Mouse (Mus musculus): Measurements from ENCODE around the gene Mymx. TPM values are rescaled to one million over a fixed set of nuclear protein-coding genes. Genes with fewer than 3 reads are reported as not detected.
A peak's percentile ranks its signal among the peaks of the same experiment; 100 is the strongest.
"Not testable (repeated sequence)": the region's sequence is repeated elsewhere in the genome, so short reads cannot be mapped to it uniquely, and the experiment has no call there.

The Mymx gene
- polyA plus RNA-seq, 1 experiment from 2014 or later = 6.8 TPM

DNA sequence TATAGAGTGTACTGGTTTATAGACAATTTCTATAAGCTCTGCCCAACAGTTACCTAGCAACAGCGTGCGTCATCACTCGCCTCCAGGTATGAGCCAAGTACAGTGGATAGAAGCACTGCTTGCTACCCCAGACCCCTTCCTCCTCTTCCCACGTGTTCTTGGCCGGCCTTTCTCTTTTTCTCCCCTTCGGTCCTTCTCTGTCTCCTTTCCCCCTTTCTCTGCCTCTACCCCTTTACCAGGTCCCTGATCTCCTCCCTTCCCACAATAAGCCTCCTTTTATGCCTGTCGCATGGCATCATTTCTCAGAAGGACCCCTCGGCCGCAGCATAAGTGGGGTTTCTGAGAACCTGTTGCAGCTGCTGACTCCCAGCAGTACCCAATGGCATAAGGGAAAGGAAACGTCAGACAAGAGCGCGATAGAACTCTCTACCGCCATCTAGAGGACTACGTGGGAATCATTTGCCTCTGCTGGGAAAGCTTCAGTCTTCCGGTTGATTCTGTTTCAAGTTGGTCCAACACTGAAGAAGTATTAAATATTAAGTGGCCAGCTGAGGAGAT is 24.8 kb upstream of the Mymx start:
- H3K4me2 ChIP-seq (replicated peaks) = peak overlapping the region; percentile 36; the same call in 1 of the 2 replicates
- H3K27me3 ChIP-seq (replicated peaks) = no peaks in the 10 kb centered on the region
- WGBS = 31% methylated on average over 15 of the region's 15 CpGs
- no peak overlapping the region for H3K27ac ChIP-seq
- no peaks in the 10 kb centered on the region for H3K9me3 ChIP-seq
- H3K36me3 ChIP-seq = no peaks in the 10 kb centered on the region
- H3K4me1 ChIP-seq = peaks cover 9% of the 10 kb centered on the region; the same call in 1 of the 2 replicates
- H3K9ac ChIP-seq = no peak overlapping the region
- no peak; the same call in 1 of the 2 replicates for ATAC-seq (ENCODE audit: low FRiP score, low read depth)
- H3K4me3 ChIP-seq = no peak overlapping the region

DNA sequence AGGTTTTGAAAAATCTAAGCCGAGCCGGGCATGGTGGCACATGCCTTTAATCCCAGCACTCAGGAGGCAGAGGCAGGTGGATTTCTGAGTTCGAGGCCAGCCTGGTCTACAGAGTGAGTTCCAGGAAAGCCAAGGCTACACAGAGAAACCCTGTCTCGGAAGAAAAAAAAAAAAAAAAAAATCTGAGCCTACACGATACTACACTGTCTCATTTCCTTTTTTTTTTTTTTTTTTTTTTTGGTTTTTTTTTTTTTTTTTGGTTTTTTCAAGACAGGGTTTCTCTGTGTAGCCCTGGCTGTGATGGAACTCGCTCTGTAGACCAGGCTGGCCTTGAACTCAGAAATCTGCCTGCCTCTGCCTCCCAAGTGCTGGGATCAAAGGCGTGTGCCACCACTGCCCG is 21.5 kb upstream of the Mymx start:
- H3K36me3 ChIP-seq; ATAC-seq (ENCODE audit: low FRiP score, low read depth); H3K27ac ChIP-seq; H3K4me3 ChIP-seq; H3K9ac ChIP-seq; H3K9me3 ChIP-seq; H3K27me3 ChIP-seq (replicated peaks); H3K4me2 ChIP-seq (replicated peaks): not testable (repeated sequence)
- H3K4me1 ChIP-seq = peaks cover 11% of the 10 kb centered on the region; the same call in 1 of the 2 replicates
- 91% methylated on average over 8 of the region's 8 CpGs for WGBS

DNA sequence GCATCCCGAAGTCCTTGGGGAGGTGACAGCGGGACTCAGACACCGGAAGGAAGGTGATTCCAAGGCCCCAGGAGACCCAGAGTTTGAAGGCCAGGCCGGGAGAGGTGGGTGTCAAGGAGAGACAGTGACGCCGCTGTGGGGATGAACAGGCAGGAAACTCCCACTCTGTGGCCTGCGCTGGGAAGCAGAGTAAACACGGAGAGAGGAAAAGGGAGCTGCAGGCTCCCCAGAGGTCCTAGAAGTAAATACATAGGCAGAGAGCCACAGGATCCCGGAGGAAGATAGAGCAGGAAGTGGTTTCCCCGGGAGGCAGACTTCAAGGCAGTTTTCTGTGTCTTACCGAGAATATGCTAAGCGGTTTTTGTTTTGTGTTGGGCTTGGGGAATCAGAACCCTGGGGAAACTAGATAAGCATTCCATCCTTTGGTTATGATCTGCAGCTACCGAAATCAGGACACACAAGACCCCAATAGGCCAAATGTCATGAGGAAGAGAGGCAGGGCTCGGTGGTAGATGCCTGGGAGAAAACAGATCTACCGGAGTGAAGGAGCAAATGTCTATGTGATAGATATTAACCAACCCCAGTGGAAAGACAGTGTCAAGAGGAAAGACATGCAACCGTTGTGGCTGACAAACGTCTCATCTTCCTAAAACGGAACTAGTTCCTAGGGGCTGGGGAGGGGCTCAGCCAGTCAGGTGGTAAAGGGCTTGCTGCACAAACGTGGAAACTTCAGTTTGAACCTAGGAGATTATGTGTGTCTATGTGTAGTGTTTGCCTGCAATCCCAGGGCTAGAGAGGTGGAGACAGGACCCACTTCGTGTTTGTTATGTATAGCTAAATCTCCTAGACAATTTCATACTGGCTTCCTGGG is 17.7 kb upstream of the Mymx start:
- Histone ChIP-seq H3K4me1 (peaks cover 11% of the 10 kb centered on the region; the same call in 1 of the 2 replicates), H3K36me3 (no peaks in the 10 kb centered on the region), H3K27ac (no peak overlapping the region), H3K9me3 (no peaks in the 10 kb centered on the region), H3K4me3 (no peak overlapping the region), H3K9ac (0 out of 2 replicates have a peak overlapping the region, but pooled peaks have one; percentile 33), H3K27me3 (replicated peaks) (no peaks in the 10 kb centered on the region), H3K4me2 (replicated peaks) (peak overlapping the region; percentile 51)
- no peak for ATAC-seq (ENCODE audit: low FRiP score, low read depth)
- WGBS = 32% methylated on average over 20 of the region's 20 CpGs

DNA sequence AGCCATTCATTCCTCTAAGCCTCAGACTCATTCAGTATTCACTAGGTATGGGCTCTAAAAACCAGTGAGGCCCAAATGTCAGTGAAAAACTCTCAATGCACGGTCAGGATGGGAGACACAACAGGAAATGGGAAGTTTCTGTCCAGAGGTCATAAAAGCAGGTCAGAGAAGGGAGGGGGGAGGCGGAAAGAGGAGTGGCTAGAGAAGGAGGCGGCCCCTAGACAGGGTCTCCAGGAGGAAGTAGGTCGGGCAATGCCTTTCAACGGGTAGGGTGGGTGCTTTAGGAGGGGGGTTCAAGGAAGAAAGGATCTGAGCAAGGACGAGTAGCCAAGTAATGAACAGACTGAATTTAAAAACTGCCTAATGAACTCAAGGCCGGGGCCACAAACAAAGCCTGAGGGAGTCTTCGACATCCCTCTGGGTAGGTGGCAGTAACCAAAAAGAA is 17.1 kb upstream of the Mymx start:
- 11% methylated on average over 8 of the region's 8 CpGs for WGBS
- Histone ChIP-seq H3K27ac (no peak overlapping the region), H3K9ac (0 out of 2 replicates have a peak overlapping the region, but pooled peaks have one; percentile 33)

DNA sequence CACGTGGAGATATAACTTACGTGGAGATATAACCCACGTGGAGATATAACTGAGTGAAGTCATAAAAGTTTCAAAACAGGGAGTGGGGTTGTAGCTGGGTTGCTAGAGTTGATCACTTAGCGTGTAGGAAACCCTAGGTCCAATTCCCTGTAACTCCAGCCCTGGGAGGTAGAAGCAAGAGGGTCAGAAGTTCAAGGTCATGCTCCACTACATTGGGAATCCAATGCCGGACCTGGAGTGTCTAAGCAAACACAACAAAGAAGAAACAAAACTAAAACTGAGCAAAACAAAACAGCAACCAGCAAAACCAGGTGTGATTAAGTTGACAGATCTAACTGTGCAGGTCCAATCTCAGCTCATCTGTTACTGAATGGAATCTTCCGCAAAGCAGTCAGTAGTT is 15.8 kb upstream of the Mymx start:
- Histone ChIP-seq H3K27me3 (replicated peaks) (no peaks in the 10 kb centered on the region), H3K9me3 (no peaks in the 10 kb centered on the region), H3K4me2 (replicated peaks) (no peak overlapping the region), H3K36me3 (no peaks in the 10 kb centered on the region), H3K4me1 (peaks cover 11% of the 10 kb centered on the region; the same call in 1 of the 2 replicates), H3K4me3 (no peak overlapping the region), H3K9ac (no peak overlapping the region), H3K27ac (no peak overlapping the region)
- no peak for ATAC-seq (ENCODE audit: low FRiP score, low read depth)
- 93% methylated on average over 6 of the region's 6 CpGs for WGBS

More for the DNA sequence above, 17.1 kb upstream of the Mymx start:
- Histone ChIP-seq H3K4me1 (peaks cover 11% of the 10 kb centered on the region; the same call in 1 of the 2 replicates), H3K27me3 (replicated peaks) (no peaks in the 10 kb centered on the region), H3K9me3 (no peaks in the 10 kb centered on the region), H3K4me3 (no peak overlapping the region), H3K4me2 (replicated peaks) (peak overlapping the region; percentile 51), H3K36me3 (no peaks in the 10 kb centered on the region)
- no peak for ATAC-seq (ENCODE audit: low FRiP score, low read depth)

DNA sequence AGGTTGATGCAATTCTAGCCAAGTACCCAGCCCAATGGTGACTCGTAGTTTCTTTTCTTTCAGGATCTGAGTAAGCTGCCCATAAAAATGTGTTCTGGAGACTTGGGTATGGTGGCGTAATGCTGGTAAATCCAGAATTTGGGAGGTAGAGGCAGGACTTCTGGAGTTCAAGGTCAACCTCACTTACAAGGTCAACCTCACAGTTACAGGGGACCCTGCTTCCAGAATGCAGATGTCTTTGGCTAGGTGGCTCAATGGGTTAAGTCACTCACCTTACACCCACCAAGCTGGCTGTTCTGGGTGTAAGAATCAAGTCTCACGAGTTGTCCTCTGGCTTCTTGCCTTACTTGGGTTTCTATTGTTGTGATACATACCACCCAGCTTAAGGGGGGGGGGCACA is 14.8 kb upstream of the Mymx start:
- H3K4me3 ChIP-seq = no peak overlapping the region
- 78% methylated on average over 3 of the region's 3 CpGs for WGBS
- H3K36me3 ChIP-seq = no peaks in the 10 kb centered on the region
- H3K4me2 ChIP-seq (replicated peaks) = no peak overlapping the region
- H3K4me1 ChIP-seq = peaks cover 11% of the 10 kb centered on the region; the same call in 1 of the 2 replicates
- no peak for ATAC-seq (ENCODE audit: low FRiP score, low read depth)
- no peak overlapping the region for H3K27ac ChIP-seq
- no peak overlapping the region for H3K9ac ChIP-seq
- H3K27me3 ChIP-seq (replicated peaks) = no peaks in the 10 kb centered on the region
- no peaks in the 10 kb centered on the region for H3K9me3 ChIP-seq

DNA sequence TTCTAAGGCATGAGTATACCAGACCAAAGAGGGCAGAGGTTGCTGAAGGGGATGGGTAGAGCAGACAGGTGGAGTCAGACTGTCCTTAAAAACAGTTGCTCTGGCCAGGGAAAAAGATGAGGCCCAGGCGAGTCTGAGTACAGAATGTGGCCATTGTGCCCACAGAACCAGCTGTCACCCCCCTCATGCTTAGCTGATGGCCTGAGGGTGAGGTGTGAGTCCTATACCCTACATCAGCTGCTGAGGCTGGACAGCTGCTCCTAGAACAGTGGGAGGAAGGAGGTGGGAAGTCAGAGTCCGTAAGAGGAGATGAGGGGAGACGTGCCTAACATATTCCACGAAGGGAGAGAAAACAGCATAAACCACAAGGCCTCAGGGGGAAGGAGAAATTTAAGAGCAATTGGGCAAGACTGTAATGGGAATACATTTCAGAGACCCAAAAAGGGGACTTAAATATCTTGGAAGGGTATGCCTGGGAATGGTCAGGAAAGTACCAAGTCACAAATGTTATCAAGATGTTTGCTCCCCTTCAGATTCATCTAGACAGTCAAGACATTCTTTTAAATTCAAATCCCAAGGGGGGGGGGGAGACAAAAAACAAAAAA is 14.2 kb upstream of the Mymx start:
- no peaks in the 10 kb centered on the region for H3K9me3 ChIP-seq
- no peaks in the 10 kb centered on the region for H3K27me3 ChIP-seq (replicated peaks)
- H3K4me1 ChIP-seq = peaks cover 11% of the 10 kb centered on the region; the same call in 1 of the 2 replicates
- 68% methylated on average over 4 of the region's 4 CpGs for WGBS
- no peak overlapping the region for H3K9ac ChIP-seq
- no peak overlapping the region for H3K27ac ChIP-seq
- ATAC-seq (ENCODE audit: low FRiP score, low read depth) = no peak
- no peak overlapping the region for H3K4me3 ChIP-seq
- no peak overlapping the region for H3K4me2 ChIP-seq (replicated peaks)
- no peaks in the 10 kb centered on the region for H3K36me3 ChIP-seq

DNA sequence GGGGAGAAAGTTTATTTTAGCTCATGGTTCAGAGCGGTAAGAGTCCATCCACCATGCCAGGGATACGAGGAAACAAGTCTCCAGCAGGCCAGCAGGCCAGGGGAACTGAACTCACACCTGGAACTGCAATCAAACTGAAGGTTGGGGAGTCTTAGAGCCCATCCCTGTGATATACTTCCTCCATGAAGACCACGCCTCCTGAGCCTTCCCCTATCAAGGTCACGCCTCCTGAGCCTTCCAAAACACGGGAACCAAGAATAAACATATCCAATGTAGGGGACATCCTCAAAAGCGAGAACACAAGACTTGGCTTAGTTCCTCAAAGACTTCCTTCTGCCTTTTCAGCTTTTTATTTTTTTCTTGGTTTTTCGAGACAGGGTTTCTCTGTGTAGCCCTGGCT is 11.0 kb upstream of the Mymx start:
- Histone ChIP-seq H3K36me3 (no peaks in the 10 kb centered on the region), H3K27ac (no peak overlapping the region), H3K9me3 (no peaks in the 10 kb centered on the region), H3K9ac (no peak overlapping the region), H3K4me1 (no peaks in the 10 kb centered on the region), H3K4me2 (replicated peaks) (no peak overlapping the region), H3K27me3 (replicated peaks) (no peaks in the 10 kb centered on the region), H3K4me3 (no peak overlapping the region)
- ATAC-seq (ENCODE audit: low FRiP score, low read depth) = no peak
- WGBS = 88% methylated on average over 7 of the region's 7 CpGs

DNA sequence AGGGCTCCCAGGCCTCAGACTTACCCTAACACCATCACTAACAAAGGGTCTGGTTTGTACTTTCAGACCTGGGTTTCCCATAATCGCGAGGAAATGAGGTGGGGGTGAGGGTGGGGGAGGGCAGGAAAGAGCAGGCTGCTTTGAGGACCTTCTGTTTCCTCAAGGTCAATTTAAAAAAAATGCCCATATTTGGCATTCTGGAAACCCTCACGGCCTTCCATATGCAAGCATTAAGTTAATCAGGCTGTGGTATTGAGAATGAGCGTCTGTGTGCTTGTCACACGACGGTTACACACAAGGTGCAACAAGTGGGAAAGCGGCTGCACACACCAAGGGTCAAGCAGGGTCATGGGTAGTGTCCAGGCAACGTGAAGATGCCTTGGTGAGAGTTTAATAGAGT is 10.1 kb upstream of the Mymx start:
- Histone ChIP-seq H3K4me3 (no peak overlapping the region), H3K27me3 (replicated peaks) (no peaks in the 10 kb centered on the region), H3K27ac (no peak overlapping the region), H3K4me2 (replicated peaks) (no peak overlapping the region), H3K9me3 (no peaks in the 10 kb centered on the region), H3K9ac (no peak overlapping the region), H3K36me3 (no peaks in the 10 kb centered on the region), H3K4me1 (no peaks in the 10 kb centered on the region)
- WGBS = 88% methylated on average over 8 of the region's 8 CpGs
- ATAC-seq (ENCODE audit: low FRiP score, low read depth) = no peak

DNA sequence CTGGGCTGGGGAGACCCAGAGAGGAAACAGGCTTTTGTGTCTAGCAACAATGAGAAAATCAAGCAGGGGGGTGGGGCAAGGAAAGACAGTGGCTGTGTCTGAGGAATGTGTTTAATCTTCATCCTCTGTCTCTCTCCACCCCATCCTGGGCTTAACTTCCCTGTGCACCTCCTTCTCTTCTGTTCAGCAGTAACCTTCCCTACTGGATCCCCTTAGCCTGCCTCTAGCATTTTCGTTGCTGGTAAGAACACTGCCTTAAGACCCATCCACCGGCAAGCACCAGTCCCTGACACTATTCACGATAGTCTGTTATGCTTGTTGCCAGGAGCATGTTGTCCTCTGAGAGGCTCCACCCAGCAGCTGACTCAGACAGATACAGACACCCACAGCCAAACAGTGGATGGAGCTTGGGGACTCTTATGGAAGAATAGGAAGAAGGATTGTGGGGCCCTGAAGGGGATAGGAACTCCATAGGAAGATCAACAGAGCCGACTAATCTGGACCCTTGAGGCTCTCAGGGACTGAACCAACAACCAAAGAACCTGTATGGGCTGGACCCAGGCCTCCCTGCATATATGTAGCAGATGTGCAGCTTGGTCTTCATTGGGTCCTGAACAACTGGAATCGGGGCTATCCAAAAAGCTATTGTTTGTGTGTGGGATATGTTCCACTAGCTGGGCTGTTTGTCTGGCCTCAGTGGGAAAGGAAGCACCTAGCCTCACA is 8.4 kb upstream of the Mymx start:
- Histone ChIP-seq H3K27me3 (replicated peaks) (no peaks in the 10 kb centered on the region), H3K27ac (no peak overlapping the region)

DNA sequence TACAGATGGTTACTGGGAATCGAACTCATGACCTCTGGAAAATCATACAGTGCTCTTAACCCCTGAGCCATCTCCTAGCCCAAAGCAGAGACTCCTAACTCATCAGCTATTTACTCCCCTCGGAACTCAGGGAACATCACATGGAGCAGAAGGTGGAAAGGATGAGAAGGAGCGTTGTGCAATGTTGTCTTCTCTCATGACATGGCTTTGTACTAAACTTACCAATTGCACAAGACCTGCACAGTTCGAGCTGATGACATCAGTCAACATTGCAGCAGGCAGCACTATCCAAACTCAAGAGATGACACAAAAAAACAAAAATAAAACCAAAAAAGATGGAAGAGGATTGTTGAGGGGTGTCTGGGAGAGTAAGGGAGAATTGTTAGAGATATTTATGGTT is 6.5 kb upstream of the Mymx start:
- Histone ChIP-seq H3K27ac (no peak overlapping the region), H3K9me3 (no peaks in the 10 kb centered on the region), H3K27me3 (replicated peaks) (0 out of 2 replicates have a peak, but pooled peaks cover 3% of the 10 kb centered on the region), H3K9ac (no peak overlapping the region), H3K4me3 (no peak overlapping the region), H3K4me1 (no peaks in the 10 kb centered on the region), H3K4me2 (replicated peaks) (no peak overlapping the region), H3K36me3 (no peaks in the 10 kb centered on the region)
- WGBS = 89% methylated on average over 4 of the region's 4 CpGs
- ATAC-seq (ENCODE audit: low FRiP score, low read depth) = no peak

More for the DNA sequence above, 8.4 kb upstream of the Mymx start:
- no peak overlapping the region for H3K9ac ChIP-seq
- WGBS = 46% methylated on average over 5 of the region's 5 CpGs
- H3K4me3 ChIP-seq = no peak overlapping the region
- no peaks in the 10 kb centered on the region for H3K4me1 ChIP-seq
- H3K9me3 ChIP-seq = no peaks in the 10 kb centered on the region
- H3K4me2 ChIP-seq (replicated peaks) = no peak overlapping the region
- no peak for ATAC-seq (ENCODE audit: low FRiP score, low read depth)
- no peaks in the 10 kb centered on the region for H3K36me3 ChIP-seq
